ENCODE assay signal across 31 mouse cellular contexts in genomic region chr11:105520398-105520797, GRCm38 (mm10).
A peak's percentile ranks its signal among the peaks of the same experiment; 100 is the strongest.
DNase-seq lines count a peak whose midpoint lies in the region; ATAC-seq and TF ChIP-seq lines count a peak whose summit lies in the region.
"Had no signal": no experiment of that assay in that cellular context is flagged by ENCODE, and none has a peak within 500 bp of the region (broad histone marks: within the 10 kb centered on the region; RNA-seq: fewer than 3 reads in every experiment).

No protein-coding gene starts in this region.

- no peaks in the 10 kb centered on the region for H3K9me3 ChIP-seq in forebrain, postnatal 0 days (ENCODE audit: low read length)
- no peaks in the 10 kb centered on the region for H3K9me3 ChIP-seq in forebrain, embryonic 13.5 days (replicated peaks)
- H3K9me3 ChIP-seq: embryonic facial prominence, embryonic 15.5 days; heart, embryonic 10.5 days; hindbrain, embryonic 12.5 days; limb, embryonic 10.5 days; limb, embryonic 15.5 days had no signal

- no peak for TF ChIP-seq CTCF in forebrain, postnatal 0 days (IDR thresholded peaks at IDR 0.05; ENCODE audit: low read depth)

- no peak; the same call in 1 of the 2 replicates for ATAC-seq in forebrain, postnatal 0 days
- ATAC-seq in forebrain, embryonic 13.5 days: no peak
- no peak for ATAC-seq in inflammation-experienced regulatory T-cells, adult 6 months
- ATAC-seq: hindbrain, postnatal 0 days; intestine, embryonic 16.5 days had no signal

- no peak overlapping the region for H3K4me3 ChIP-seq in forebrain, postnatal 0 days (ENCODE audit: low read depth, low read length)
- no peak overlapping the region for H3K4me3 ChIP-seq in forebrain, embryonic 13.5 days
- H3K4me3 ChIP-seq: embryonic facial prominence, embryonic 10.5 days; embryonic facial prominence, embryonic 15.5 days; heart, embryonic 10.5 days; hindbrain, embryonic 12.5 days; limb, embryonic 10.5 days; limb, embryonic 15.5 days had no signal

- 72% methylated on average over 3 of the region's 3 CpGs for WGBS in forebrain, postnatal 0 days
- WGBS in forebrain, embryonic 13.5 days: 92% methylated on average over 3 of the region's 3 CpGs

- no peaks in the 10 kb centered on the region for H3K36me3 ChIP-seq in forebrain, postnatal 0 days (ENCODE audit: insufficient read depth)
- H3K36me3 ChIP-seq in forebrain, embryonic 13.5 days (ENCODE audit: poor library complexity, severe bottlenecking): no peaks in the 10 kb centered on the region
- H3K36me3 ChIP-seq: embryonic facial prominence, embryonic 10.5 days; embryonic facial prominence, embryonic 15.5 days; heart, embryonic 10.5 days; hindbrain, embryonic 12.5 days; limb, embryonic 10.5 days; limb, embryonic 15.5 days had no signal

- H3K9ac ChIP-seq in forebrain, postnatal 0 days: no peak overlapping the region
- no peak overlapping the region for H3K9ac ChIP-seq in forebrain, embryonic 13.5 days
- H3K9ac ChIP-seq: embryonic facial prominence, embryonic 15.5 days; hindbrain, embryonic 12.5 days; limb, embryonic 15.5 days; liver, embryonic 14.5 days had no signal

- H3K4me2 ChIP-seq in forebrain, postnatal 0 days (ENCODE audit: low read depth): no peak overlapping the region
- H3K4me2 ChIP-seq in forebrain, embryonic 13.5 days: no peak overlapping the region
- H3K4me2 ChIP-seq: embryonic facial prominence, embryonic 15.5 days; hindbrain, embryonic 12.5 days; limb, embryonic 15.5 days had no signal

- H3K27ac ChIP-seq in forebrain, postnatal 0 days (ENCODE audit: low read depth, low read length): no peak overlapping the region
- H3K27ac ChIP-seq in forebrain, embryonic 13.5 days: no peak overlapping the region
- H3K27ac ChIP-seq: embryonic facial prominence, embryonic 10.5 days; embryonic facial prominence, embryonic 15.5 days; heart, embryonic 10.5 days; hindbrain, embryonic 12.5 days; hindbrain, postnatal 0 days; kidney, postnatal 0 days; limb, embryonic 10.5 days; limb, embryonic 15.5 days; liver, embryonic 14.5 days had no signal

- no peaks in the 10 kb centered on the region for H3K4me1 ChIP-seq in forebrain, postnatal 0 days (ENCODE audit: insufficient read depth)
- H3K4me1 ChIP-seq in forebrain, embryonic 13.5 days: peaks cover 16% of the 10 kb centered on the region
- H3K4me1 ChIP-seq: embryonic facial prominence, embryonic 15.5 days had no signal

- DNase-seq in cerebellum, adult 11 months: peak; percentile 13
- no peak for DNase-seq in cerebellum, postnatal 4 days (ENCODE audit: low spot score in 2 of 2)
- peak; percentile 58 for DNase-seq in forebrain, postnatal 0 days
- DNase-seq in cerebellum, adult 8-10 months: peak; percentile 35
- peak; percentile 69 to 84 for DNase-seq in cerebellum, postnatal 25 days
- no peak for DNase-seq in urinary bladder, postnatal 10 days (ENCODE audit: low spot score)
- DNase-seq: adrenal gland, postnatal 10 days; gastrocnemius, postnatal 25 days; heart, adult 11 months; heart, postnatal 36 days; kidney, adult 8-10 months; kidney, postnatal 4 days; lung, adult 2 months; lung, postnatal 10 days; midbrain, embryonic 14.5 days; right cerebral cortex, postnatal 25 days; spleen, adult 18-20 months; thymus, postnatal 25 days had no signal

- H3K27me3 ChIP-seq in forebrain, postnatal 0 days (ENCODE audit: insufficient read depth, low read length): no peaks in the 10 kb centered on the region
- H3K27me3 ChIP-seq in forebrain, embryonic 13.5 days: no peaks in the 10 kb centered on the region
- H3K27me3 ChIP-seq: CH12.LX; embryonic facial prominence, embryonic 15.5 days; hindbrain, embryonic 12.5 days; limb, embryonic 15.5 days had no signal

Comparison
In these comparisons a context has a peak if more than half of its experiments do, and no peak if none do; other contexts are left out.
1. DNase-seq: peak in cerebellum, adult 11 months (single experiment), forebrain, postnatal 0 days (single experiment), cerebellum, adult 8-10 months (single experiment) and cerebellum, postnatal 25 days (2 of 2); none in cerebellum, postnatal 4 days (0 of 2) and urinary bladder, postnatal 10 days (single experiment).